Mouse (Mus musculus): ENCODE measurements around the gene Fam208a. TPM values are rescaled to one million over a fixed set of nuclear protein-coding genes. Genes with fewer than 3 reads are reported as not detected.

Gene Fam208a
- 2.0 and 2.6 TPM in 2 replicates for polyA plus RNA-seq (2012; rRNA removed)

DNA sequence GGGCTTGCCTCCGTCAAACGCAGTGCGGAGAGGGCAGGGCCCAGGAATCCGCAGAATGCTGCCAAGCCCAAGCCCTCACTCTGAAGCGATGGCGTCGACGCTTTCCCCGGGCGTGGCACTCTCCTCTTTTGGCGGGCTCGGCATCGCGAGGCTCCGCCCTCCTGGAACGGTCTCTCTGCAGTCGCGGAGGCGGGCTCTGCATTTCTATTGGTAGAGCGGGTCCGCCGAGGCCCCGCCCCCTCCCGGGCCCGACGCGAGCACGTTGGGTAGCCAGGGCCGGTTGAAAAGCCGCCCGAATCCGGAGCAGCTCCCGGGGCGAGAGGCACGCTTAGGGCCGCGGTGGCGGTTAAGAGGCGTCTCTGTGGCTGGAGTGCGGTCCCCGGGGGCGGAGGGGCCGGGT lies at the start of gene Fam208a:
Gene Fam208a, plus strand, starts transcription at position 262 of the 400 bp plus-strand sequence.

DNA sequence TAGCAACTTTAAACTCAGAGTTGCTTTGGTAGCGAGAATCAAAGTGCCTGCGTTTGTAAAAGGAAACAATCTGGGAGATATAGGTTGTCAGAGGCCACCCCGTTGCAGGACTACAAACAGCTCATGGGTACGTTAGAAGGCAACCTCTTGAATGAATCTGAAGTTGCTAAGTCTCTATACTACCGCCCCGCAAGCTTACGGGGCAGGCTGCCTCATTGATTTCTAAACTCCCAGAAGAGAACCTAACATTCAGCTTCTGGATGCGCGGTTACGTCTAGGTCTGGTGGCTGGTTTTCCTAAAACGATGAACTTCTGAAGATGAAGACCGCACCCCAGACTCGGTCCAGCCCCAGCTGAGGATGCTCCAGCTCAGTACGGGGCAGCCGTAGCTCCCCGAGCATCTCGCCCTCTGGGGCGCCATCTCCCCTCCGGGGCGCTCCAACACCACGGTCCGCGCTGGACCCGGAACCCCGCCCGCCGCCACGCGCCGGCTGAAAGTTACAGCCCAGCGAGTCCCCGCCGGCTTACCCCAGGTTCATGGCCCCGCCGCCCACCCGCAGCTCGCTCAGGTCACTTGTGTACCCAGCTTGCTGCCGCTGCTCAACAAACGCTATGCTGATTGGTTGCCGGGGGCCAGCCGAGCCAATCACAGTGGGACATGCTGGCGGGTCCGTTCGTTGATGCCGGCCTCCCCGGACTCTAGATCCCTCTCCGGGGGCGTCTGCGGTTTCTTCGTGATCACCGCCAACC lies 79.4 kb downstream of the Fam208a start, which contains the start of gene Ccdc66:
Gene Ccdc66, minus strand, starts transcription at position 567 of the 750 bp plus-strand sequence.

Other genes with a start within 250 kb of the Fam208a start
- 1.1 and 1.3 TPM in 2 replicates for gene Ccdc66, start 79.6 kb downstream of the Fam208a start, polyA plus RNA-seq (2012; rRNA removed)
- gene Erc2, start 193.6 kb downstream of the Fam208a start, polyA plus RNA-seq (2012; rRNA removed), result 0.22 and 0.37 TPM in 2 replicates